ENCODE assay signal across 1 mouse cellular context in the genomic region with DNA sequence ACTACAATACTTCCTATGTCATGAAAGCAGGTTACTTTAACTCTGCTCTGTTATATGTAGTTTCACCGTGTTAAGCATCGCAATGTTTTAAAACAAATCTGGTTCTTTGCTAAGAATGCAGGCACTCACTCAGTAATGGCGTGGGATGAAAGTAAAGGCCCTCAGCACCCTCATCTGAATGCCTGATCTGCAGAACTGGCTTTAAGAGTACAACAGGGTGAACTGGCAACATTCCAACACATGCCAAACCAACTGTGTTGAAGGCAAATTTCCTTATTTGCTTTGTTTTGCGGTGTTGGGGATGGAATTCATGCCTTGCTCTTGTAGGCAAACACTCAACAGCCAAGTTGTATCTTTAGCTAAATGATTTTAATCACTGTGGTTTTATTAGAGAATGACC.
TF ChIP-seq lines count a peak whose summit lies in the region.

No protein-coding gene starts in this region.

TF ChIP-seq in MEL, 35 proteins besides CTCF, POLR2A, EP300 and RAD21 (continued from another document):
- no peak for TF ChIP-seq ZC3H11A (IDR thresholded peaks at IDR 0.05; ENCODE audit: low read depth, low read length)
- no peak for TF ChIP-seq GATA1 (IDR thresholded peaks at IDR 0.05; ENCODE audit: low read depth, low read length)
- no peak for TF ChIP-seq ZKSCAN1 (IDR thresholded peaks at IDR 0.05; ENCODE audit: low read depth, low read length)
- no peak for TF ChIP-seq CHD2 (IDR thresholded peaks at IDR 0.05; ENCODE audit: low read length)
- no peak for TF ChIP-seq UBTF (IDR thresholded peaks at IDR 0.05; ENCODE audit: borderline replicate concordance, insufficient read depth, low read depth, low read length)
- TF ChIP-seq MAX (IDR thresholded peaks at IDR 0.05; ENCODE audit: low read length) = no peak
- no peak for TF ChIP-seq RCOR1 (IDR thresholded peaks at IDR 0.05; ENCODE audit: low read depth, low read length)
- no peak for TF ChIP-seq MAFK (IDR thresholded peaks at IDR 0.05; ENCODE audit: borderline replicate concordance, low read depth, low read length)
- no peak for TF ChIP-seq MEF2A (IDR thresholded peaks at IDR 0.05; ENCODE audit: extremely low read depth, insufficient replicate concordance, low read depth, low read length, poor library complexity, severe bottlenecking)
